Mouse (Mus musculus): ENCODE data around the gene Gpld1.
A peak's percentile ranks its signal among the peaks of the same experiment; 100 is the strongest.

The Gpld1 gene

DNA sequence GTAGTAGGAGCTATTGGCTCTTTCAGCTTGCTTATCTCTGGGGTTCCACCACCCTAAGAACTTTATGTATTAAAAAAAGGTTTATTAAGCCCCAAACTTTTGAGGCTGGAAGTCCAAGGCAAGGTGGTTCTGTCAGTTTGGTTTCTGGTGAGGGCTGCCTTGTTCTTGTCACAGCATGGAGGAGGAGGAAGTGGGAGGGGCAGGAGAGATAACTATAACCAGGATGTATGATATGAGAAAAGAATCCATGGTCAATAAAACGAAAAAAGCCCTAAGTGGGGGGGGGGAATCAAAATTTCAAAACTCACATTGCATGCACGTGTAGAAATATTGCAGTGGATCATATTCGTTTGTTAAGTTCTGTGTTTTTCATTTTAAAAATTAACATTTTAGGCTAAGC lies 80.2 kb downstream of the Gpld1 start:
- no peak for DNase-seq

DNA sequence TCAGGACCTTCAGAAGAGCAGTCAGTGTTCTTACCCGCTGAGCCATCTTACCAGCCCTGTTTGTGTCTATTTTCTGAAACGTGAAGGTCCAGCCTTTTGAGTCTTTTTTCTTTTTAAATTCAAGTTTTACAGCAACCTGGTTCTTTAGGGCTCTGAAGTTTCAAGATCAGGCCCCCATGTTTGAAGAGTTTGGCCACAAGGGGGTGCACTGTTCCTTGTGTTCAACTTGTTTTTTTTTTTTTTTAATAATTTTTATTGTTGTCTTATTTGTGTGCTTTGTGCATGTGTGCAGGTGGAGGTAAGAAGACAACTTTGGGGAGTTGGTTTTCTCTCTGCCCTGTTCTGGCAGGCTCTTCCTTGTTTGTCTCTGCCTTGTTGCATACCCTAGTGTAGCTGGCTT lies 81.7 kb downstream of the Gpld1 start:
- DNase-seq, result peak; percentile 76 to 79

DNA sequence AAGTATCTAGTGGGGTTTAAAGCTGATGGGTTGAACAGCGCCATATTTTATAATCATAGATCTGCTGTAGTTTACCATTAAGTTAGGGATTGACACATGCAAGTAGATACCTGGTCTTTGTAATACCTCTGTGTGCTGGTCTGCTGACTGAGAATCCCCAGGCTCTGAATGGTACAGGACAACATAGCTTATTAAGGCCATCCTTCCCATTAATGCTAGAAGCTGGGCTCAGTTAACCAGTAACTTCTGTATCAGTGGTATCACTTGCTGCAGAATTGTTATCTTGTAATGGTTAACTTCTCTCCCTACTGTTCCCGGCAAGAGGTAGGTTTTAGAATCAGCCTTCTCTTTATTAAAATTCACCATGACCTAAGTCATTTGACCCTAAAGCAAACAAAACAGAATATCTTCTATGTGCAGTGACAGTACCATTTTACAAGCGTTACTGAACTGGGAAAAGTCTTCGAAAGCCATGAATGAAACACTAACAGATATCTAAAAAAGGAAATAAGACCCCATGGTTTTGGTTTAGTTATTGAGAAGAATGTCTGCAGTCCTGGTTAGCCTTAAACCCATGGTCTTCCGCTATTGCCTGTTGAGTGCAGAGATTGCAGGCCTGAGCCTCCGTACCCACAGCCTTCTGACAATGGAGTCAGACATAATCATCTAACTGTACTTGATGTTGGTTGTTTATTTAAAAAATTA lies 83.6 kb downstream of the Gpld1 start:
- no peak for DNase-seq

DNA sequence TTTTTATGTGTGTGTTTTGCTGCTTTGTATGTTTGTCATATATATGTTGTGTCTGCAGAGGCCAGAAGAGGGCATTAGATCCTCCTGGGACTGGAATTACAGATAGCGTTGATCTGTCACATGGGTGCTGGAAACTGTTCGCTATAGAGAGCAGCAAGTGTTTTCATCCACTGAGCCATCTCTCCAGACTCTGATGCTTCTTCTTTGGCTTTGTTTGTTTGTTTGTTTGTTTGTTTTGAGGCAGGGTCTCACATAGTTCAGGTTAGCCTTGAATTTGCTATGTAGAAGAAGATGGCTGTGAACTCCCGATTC lies 84.1 kb downstream of the Gpld1 start:
- DNase-seq, result no peak

DNA sequence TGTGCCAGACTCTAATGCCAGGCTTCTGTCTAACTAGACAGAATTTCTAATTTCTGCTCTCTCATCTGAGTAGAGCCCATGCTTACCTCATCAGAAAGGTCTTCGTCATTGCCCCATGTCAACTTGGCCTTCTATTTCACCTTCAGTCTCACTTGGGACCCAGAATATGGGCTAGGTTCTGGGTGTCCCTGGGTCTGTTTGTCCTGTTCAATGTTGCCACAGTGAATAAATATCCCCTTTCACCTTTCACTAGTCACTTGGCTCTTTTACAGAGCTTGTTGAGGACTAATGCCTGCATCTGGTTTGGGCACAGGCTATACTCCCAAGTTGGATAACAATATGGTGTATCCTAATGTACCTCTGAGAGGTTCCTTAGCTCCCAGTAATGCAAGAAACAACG lies 96.5 kb downstream of the Gpld1 start:
- DNase-seq, result no peak
